ENCODE assay signal across 15 mouse cellular contexts in genomic region chr11:46081075-46081474, GRCm38 (mm10).
"Had no signal": no experiment of that assay in that cellular context is flagged by ENCODE, and none has a peak within 500 bp of the region (broad histone marks: within the 10 kb centered on the region; RNA-seq: fewer than 3 reads in every experiment).

No protein-coding gene starts in this region.

- ATAC-seq: midbrain, embryonic 15.5 days had no signal

- H3K4me3 ChIP-seq: layer of hippocampus, adult 2 months; liver, embryonic 13.5 days; midbrain, embryonic 12.5 days; midbrain, embryonic 15.5 days; neural tube, embryonic 13.5 days had no signal

- H3K36me3 ChIP-seq: liver, embryonic 13.5 days had no signal

- H3K27ac ChIP-seq: kidney, postnatal 0 days; layer of hippocampus, adult 2 months; liver, embryonic 13.5 days; macrophage; midbrain, embryonic 12.5 days; midbrain, embryonic 15.5 days; neural tube, embryonic 13.5 days; stomach, postnatal 0 days had no signal

- H3K27me3 ChIP-seq: liver, embryonic 13.5 days; midbrain, embryonic 12.5 days; midbrain, embryonic 15.5 days; neural tube, embryonic 13.5 days had no signal

- H3K4me2 ChIP-seq: liver, embryonic 13.5 days; midbrain, embryonic 12.5 days; midbrain, embryonic 15.5 days; neural tube, embryonic 13.5 days had no signal

- H3K9ac ChIP-seq: liver, embryonic 13.5 days; midbrain, embryonic 12.5 days; midbrain, embryonic 15.5 days; neural tube, embryonic 13.5 days had no signal

- H3K4me1 ChIP-seq: midbrain, embryonic 12.5 days; midbrain, embryonic 15.5 days had no signal

- H3K9me3 ChIP-seq: liver, embryonic 13.5 days; midbrain, embryonic 12.5 days; midbrain, embryonic 15.5 days; neural tube, embryonic 13.5 days had no signal

- DNase-seq: kidney, adult 2 months; kidney, postnatal 25 days; layer of hippocampus, adult 9-11 months; liver, embryonic 13.5 days; lung, adult 2 months; retina, postnatal 1 day; thymus, adult 2 months; thymus, postnatal 25 days had no signal
